ENCODE assay signal across 26 mouse cellular contexts in the genomic region with DNA sequence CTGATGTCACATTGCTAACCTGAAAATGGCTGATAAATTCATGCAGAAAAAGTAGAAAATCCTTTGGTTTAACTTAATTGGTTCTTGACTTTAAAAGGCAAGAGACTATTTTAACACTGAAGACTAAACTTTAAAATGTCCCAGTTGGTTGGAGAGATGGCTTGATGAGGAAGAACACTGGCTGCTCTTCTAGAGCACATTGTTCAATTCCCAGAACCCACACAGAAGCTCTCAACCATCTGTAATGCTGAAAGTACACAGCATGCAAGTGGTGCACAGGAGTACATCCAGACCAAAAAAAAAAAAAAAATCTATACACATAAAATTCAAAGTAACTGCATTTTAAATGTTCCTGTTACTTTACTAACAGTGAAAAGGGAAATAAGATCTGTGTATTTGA. TPM values are rescaled to one million over a fixed set of nuclear protein-coding genes. Genes with fewer than 3 reads are reported as not detected.
DNase-seq lines count a peak whose midpoint lies in the region; ATAC-seq and TF ChIP-seq lines count a peak whose summit lies in the region.
"Had no signal": no experiment of that assay in that cellular context is flagged by ENCODE, and none has a peak within 500 bp of the region (broad histone marks: within the 10 kb centered on the region; RNA-seq: fewer than 3 reads in every experiment).

No protein-coding gene starts in this region.

- TF ChIP-seq CTCF in layer of hippocampus, adult 2 months (conservative IDR thresholded peaks at IDR 0.05) = no peak
- no peak for TF ChIP-seq CTCF in hindbrain, postnatal 0 days (IDR thresholded peaks at IDR 0.05; ENCODE audit: low read depth)

- no peaks in the 10 kb centered on the region for H3K9me3 ChIP-seq in hindbrain, postnatal 0 days (ENCODE audit: low read length)
- H3K9me3 ChIP-seq: embryonic facial prominence, embryonic 13.5 days; embryonic facial prominence, embryonic 15.5 days; forebrain, embryonic 10.5 days; forebrain, embryonic 12.5 days had no signal

- H3K27me3 ChIP-seq in hindbrain, postnatal 0 days (ENCODE audit: insufficient read depth, low read length) = no peaks in the 10 kb centered on the region
- H3K27me3 ChIP-seq: embryonic facial prominence, embryonic 13.5 days; embryonic facial prominence, embryonic 15.5 days; forebrain, embryonic 12.5 days had no signal

- no peak overlapping the region for H3K4me3 ChIP-seq in layer of hippocampus, adult 2 months
- no peak overlapping the region for H3K4me3 ChIP-seq in hindbrain, postnatal 0 days (ENCODE audit: low read length)
- H3K4me3 ChIP-seq: embryonic facial prominence, embryonic 13.5 days; embryonic facial prominence, embryonic 15.5 days; erythroblast, embryonic 14.5 days; forebrain, embryonic 10.5 days; forebrain, embryonic 12.5 days had no signal

- no peak overlapping the region for H3K9ac ChIP-seq in hindbrain, postnatal 0 days (replicated peaks; ENCODE audit: low read length)
- H3K9ac ChIP-seq: embryonic facial prominence, embryonic 13.5 days; embryonic facial prominence, embryonic 15.5 days; forebrain, embryonic 12.5 days had no signal

- DNase-seq in layer of hippocampus, adult 11-12 months (ENCODE audit: low spot score) = peak; percentile 41
- DNase-seq in layer of hippocampus, adult 9-10 months (ENCODE audit: low spot score) = no peak
- DNase-seq in layer of hippocampus, adult 2 months (ENCODE audit: low spot score in 2 of 2) = peak; percentile 35 to 65
- no peak for DNase-seq in layer of hippocampus, postnatal 25 days (ENCODE audit: extremely low spot score in 1 of 2, low spot score in 1 of 2)
- DNase-seq in brain, adult 2 months (ENCODE audit: low read depth, low spot score) = peak; percentile 71
- peak; percentile 75 for DNase-seq in layer of hippocampus, adult 9-11 months
- DNase-seq in cerebellum, adult 9-10 months = no peak
- no peak for DNase-seq in hindbrain, postnatal 0 days (ENCODE audit: low spot score)
- DNase-seq: adrenal gland, adult 2 months; adrenal gland, postnatal 10 days; adrenal gland, postnatal 25 days; cerebellum, adult 11-12 months; cerebellum, adult 2 months; cerebellum, adult 9-11 months; cerebellum, postnatal 14 days; cerebellum, postnatal 36 days; embryo, embryonic 11 days had no signal

- ATAC-seq in hindbrain, postnatal 0 days = no peak
- ATAC-seq: forebrain, embryonic 14.5 days; forebrain, embryonic 16.5 days had no signal

- no peak overlapping the region for H3K4me2 ChIP-seq in hindbrain, postnatal 0 days (ENCODE audit: low read depth, low read length)
- H3K4me2 ChIP-seq: embryonic facial prominence, embryonic 13.5 days; embryonic facial prominence, embryonic 15.5 days; forebrain, embryonic 12.5 days had no signal

- peak overlapping the region; percentile 87 for H3K27ac ChIP-seq in layer of hippocampus, adult 2 months
- no peak overlapping the region for H3K27ac ChIP-seq in hindbrain, postnatal 0 days
- H3K27ac ChIP-seq: embryonic facial prominence, embryonic 13.5 days; embryonic facial prominence, embryonic 15.5 days; forebrain, embryonic 10.5 days; forebrain, embryonic 12.5 days had no signal

- no peaks in the 10 kb centered on the region for H3K36me3 ChIP-seq in hindbrain, postnatal 0 days (ENCODE audit: insufficient read depth, low read length)
- H3K36me3 ChIP-seq: embryonic facial prominence, embryonic 13.5 days; embryonic facial prominence, embryonic 15.5 days; forebrain, embryonic 10.5 days; forebrain, embryonic 12.5 days had no signal

- H3K4me1 ChIP-seq in hindbrain, postnatal 0 days (ENCODE audit: insufficient read depth, low read length) = no peaks in the 10 kb centered on the region
- H3K4me1 ChIP-seq: embryonic facial prominence, embryonic 13.5 days; embryonic facial prominence, embryonic 15.5 days; forebrain, embryonic 10.5 days; forebrain, embryonic 12.5 days had no signal

RNA-seq across cellular contexts. Expression of gene Lurap1l, which starts 34.2 kb away (rescaled TPM):
- total RNA-seq in layer of hippocampus, adult 2 months (2021) = 10 to 100 TPM; 31.1 to 34.2 TPM
- 10 to 100 TPM; 25.1 to 30.2 TPM for total RNA-seq in layer of hippocampus, postnatal 25 days (2021)
- 10.0 and 13.5 TPM in 2 replicates for total RNA-seq in hindbrain, postnatal 0 days (2014; rRNA removed)
- polyA plus RNA-seq in hindbrain, postnatal 0 days (2015; fragmentation: Nextera tagmentation; extraction: Ambion mirVana) = 9.1 and 9.5 TPM in 2 replicates
- total RNA-seq: common myeloid progenitor, adult 5-6 weeks; MEL had no signal

Comparison
In these comparisons a context has a peak if more than half of its experiments do, and no peak if none do; other contexts are left out.
1. DNase-seq: peak in layer of hippocampus, adult 11-12 months (single experiment), layer of hippocampus, adult 2 months (2 of 2), brain, adult 2 months (single experiment) and layer of hippocampus, adult 9-11 months (single experiment); none in layer of hippocampus, adult 9-10 months (single experiment), layer of hippocampus, postnatal 25 days (0 of 2), cerebellum, adult 9-10 months (single experiment) and hindbrain, postnatal 0 days (single experiment).